Mouse (Mus musculus): Measurements from ENCODE around the gene Mettl26. TPM values are rescaled to one million over a fixed set of nuclear protein-coding genes. Genes with fewer than 3 reads are reported as not detected.

Gene Mettl26
- polyA plus RNA-seq, 2 experiments from 2014 or later: 82.7 to 124 TPM

- ATAC-seq: no peak
Observed at GRCm38 (mm10) chr17:25837533-25837932, 37.3 kb upstream of the Mettl26 start.

DNA sequence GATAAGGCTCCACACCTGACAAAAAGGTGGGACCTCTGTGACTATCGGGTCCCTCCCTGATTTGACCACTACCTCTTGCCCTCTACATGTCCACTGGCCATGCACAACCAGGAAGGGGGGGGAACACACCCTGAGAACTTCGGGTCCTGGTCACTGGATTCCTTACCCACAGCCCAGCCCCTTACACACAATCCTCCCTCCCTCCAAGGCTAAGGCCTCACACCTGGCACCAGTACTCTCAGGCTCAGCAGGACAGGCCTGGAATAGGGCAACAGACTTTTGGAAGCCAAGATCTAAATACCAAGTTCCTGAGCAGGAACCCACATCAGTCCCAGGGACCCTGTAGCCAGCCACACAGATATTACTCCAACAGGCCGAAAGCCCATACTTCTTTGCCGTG lies 36.0 kb upstream of the Mettl26 start:
- no peak for ATAC-seq

GRCm38 (mm10) chr17:25839455-25840235 lies 35.2 kb upstream of the Mettl26 start:
- ATAC-seq: no peak

- no peak for ATAC-seq
Observed at GRCm38 (mm10) chr17:25840519-25840918, 34.4 kb upstream of the Mettl26 start.

DNA sequence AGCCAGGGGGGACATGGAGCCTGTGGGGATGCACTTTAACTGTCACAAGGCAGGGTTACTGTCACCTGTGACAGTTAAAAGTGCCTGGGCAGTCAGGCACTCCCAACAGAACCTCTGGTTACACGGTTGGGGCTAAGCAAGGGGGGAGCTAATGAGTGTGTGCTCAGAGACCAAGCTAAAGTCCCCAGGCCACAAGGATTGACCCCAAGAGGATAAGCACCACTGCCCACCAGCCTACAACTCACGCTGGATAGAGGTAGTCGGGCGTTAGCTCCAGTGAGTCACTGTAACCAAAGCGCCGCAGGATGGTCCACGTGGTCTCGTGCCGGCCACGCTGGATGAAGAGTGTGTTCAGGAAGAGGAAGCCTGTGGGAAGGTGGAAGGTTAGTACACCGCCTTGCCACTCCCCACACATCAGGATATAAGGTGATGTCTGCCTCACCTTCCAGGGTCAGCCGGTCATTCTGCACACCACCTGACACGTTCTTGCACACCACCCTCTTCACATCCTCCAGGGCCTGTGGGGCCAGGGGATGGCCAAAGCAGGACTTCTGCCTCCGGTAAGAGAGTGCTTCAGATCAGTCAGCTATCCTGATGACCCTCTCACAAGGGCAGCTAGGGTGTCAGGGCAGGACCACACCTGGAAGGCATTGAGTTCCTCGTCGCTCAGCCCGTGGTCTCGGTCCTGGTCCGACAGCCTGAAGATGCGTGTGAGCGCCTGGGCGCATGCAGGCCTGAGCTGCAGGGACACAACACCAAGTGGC lies 33.6 kb upstream of the Mettl26 start, which contains the start of gene Gm20683:
Gm20683 (minus strand) TSS at position 647 of the 764 bp plus-strand sequence.
- ATAC-seq: no peak

DNA sequence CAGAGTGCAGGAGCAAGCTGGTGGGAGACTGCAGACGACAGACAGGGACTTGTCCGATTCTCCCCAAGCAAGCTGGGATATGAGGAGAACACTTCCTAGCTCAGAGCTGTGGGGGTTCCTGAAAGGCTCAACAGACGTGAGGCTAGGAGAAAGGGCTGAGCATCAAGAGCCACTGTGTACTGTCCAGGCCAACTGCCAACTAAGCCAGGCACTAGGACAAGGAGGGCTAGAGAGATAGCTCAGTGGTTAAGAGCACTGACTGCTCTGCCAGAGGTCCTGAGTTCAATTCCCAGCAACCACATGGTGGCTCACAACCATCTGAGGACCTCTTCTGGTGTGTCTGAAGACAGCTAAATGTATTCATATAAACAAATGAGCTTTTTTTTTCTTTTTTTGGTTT lies 32.4 kb upstream of the Mettl26 start:
- no peak for ATAC-seq

DNA sequence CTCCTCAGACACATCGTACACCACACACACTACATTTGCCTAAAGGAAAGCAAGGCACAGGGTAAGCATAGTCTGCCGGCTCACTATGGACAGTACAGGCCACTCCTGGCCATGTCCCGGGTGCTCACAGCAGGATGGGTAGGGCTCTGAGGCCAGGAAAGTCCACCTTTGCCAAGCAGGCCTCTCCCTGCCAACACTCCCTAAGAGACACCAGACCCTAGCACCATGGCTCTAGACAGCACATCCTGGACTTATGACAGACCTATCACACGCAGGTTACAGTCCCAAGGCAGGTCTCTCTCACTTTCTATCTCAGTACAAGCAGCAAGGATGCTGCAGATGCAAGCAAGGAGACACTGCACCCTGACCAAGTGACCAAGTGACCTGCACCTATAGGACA lies 31.8 kb upstream of the Mettl26 start:
- no peak for ATAC-seq

DNA sequence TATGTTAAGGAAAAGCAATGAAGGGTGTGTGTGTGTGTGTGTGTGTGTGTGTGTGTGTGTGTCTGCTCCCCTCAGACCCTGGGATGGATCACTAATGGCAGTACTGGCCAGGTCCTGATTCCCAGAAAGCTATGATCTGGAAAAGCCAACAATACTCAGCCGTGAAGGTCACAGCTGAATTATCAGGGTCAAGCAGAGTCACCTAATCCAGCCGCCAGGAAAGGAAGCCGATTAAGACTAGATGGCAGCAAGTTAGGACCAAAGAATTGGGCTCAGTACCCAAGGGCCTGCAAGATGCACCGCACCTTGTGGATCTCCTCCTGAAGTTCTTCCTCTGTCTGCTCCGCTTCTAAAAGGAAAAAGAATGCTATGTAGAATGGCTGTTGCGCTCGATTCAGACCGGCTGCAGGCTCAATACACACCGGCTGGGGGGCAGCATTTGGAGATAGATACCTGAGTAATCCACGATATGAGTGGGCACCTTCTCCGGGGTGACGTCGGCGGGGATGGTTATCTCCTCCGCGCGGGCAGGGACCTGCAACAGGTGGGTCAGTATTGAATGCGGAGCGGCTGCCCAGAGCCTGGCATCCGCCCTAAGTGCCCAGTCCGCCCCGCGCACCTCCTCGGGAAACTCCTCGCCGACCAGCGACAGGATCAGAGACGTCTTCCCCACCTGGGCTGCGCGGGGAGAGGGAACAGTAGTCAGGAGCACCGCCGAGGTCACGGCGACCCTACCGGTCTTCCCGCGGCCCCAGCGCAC lies 31.1 kb upstream of the Mettl26 start:
- no peak for ATAC-seq

- ATAC-seq: peak; percentile 99
Observed at GRCm38 (mm10) chr17:25844396-25844901, 30.4 kb upstream of the Mettl26 start, which contains the start of gene Rhot2. Gene Rhot2, minus strand, starts transcription at chr17:25844851.

GRCm38 (mm10) chr17:25860229-25860628 lies 14.6 kb upstream of the Mettl26 start:
- no peak for ATAC-seq

- peak; percentile 99 for ATAC-seq
Observed at GRCm38 (mm10) chr17:25860832-25861703, 13.8 kb upstream of the Mettl26 start, which contains the start of gene Wdr90. Gene Wdr90, minus strand, starts transcription at chr17:25861501.

DNA sequence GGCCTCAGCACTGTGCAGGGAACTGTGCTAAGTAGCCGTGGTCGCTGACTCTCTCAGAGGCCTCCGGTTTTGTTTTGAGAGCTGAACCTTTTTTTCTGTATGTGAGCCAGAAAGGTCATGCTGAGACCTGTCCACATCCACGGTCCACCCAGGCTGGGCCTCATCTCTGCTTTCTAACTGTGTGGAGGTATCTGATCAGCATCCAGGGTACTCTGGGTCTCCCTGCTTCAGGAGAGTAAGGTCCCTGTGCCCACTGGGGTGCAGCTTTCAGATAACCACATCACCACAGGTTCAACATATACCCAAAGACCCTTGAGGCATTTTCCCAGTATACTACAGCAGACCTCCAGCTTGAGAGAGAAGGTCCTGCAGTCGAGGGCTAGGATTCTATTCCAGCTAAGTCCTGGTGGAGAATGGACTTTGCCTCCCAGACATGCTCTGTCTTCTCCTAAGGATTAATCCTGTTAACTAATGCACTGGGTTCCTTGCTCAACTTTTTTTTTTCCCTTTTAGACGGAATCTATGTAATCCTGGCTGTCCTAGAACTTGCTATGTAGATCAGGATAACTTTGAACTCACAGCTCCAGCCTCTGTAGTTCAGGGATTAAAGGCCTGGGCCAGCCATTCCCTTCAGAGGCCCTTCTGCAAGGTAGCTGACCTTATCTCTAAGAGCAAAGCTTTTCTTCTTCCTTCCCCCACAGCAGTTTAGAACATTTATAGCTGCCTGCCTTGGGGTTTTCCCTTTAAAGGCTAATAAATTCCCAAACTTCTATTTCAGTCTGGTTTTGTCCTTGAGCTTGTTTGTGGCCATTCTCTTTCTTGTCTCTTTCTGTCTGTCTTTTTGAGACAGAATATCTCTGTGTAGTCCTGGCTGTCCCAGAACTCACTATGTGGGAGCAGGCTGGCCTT lies 12.9 kb upstream of the Mettl26 start:
- ATAC-seq: peak; percentile 9

- no peak for ATAC-seq
Observed at GRCm38 (mm10) chr17:25863681-25864080, 11.2 kb upstream of the Mettl26 start.

GRCm38 (mm10) chr17:25864311-25864710 lies 10.6 kb upstream of the Mettl26 start:
- ATAC-seq: no peak

GRCm38 (mm10) chr17:25865288-25865687 lies 9.6 kb upstream of the Mettl26 start:
- no peak for ATAC-seq

DNA sequence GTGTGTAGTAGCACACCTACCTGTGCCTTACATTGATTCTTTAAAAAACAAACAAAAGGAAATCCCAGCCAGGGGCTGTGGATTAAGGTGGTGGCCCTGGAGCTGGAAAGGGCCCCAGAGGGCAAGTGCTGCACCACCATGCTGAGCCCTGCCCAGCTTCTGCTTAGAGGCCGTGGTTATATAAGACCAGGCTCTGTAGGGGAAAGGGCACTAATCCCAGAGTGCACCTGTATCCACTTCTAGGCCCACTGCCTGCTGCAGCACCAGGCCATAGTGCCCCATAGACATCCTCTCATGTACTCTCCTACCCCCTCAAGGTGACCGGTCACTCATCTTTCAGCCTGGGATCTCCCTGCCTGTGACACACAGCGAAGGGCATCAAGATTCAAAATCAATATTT lies 8.7 kb upstream of the Mettl26 start:
- no peak for ATAC-seq

- peak; percentile 38 for ATAC-seq
Observed at GRCm38 (mm10) chr17:25867509-25867835, 7.4 kb upstream of the Mettl26 start.

DNA sequence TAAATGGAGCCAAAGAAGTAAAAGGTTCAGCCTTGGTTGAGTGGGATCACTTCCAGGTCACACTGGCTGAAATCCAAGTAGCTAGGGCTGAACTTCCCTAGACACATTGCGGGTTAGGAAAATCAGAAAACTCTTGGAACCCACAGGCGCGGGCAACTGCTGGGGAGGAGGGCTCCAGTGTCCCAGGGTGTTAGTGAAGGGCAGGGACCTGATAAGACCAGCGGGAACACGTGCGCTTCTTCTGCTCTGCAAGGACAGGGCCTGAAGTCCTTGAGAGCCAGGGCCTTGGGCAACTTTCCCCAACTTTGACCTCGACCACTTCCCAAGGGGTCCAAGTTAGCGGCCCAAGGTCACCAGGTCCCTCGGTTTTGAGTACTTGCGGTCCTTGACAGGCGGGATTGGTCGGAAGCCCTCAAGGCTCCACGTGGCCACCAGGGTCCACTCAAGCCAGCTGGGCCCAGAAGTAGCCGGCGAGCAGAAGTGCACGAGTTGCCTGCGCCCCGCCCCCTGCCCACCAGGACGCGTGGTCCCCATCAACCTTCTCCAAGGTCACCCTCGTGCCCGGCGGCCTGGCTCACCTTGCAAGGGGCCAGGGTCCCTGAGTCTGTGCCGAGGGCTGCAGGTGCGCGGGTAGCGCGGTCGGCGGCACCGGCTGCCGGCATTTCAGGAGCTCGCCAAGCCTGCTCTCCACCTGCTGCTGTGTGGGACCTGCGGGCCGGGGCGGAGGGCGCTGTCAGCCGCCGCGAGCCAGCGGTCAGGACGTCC lies 6.9 kb upstream of the Mettl26 start:
- ATAC-seq: peak; percentile 22

GRCm38 (mm10) chr17:25868601-25869191 lies 6.2 kb upstream of the Mettl26 start, which contains the start of gene Mcrip2:
Gene Mcrip2, minus strand, starts transcription at chr17:25868764.
- ATAC-seq: peak; percentile 80
